Mouse (Mus musculus) monocyte, adult 5-6 weeks (primary cell): ENCODE data around the gene Hcfc2. TPM values are rescaled to one million over a fixed set of nuclear protein-coding genes. Genes with fewer than 3 reads are reported as not detected.

Experiments used
- total RNA-seq: library from RNA; stranded (forward); fragments of 200-1000, 200-491, 200-594 nt; gene quantifications from 3 replicates; pipeline ENCODE4 v1.2.3, GENCODE M21; 2017

The Hcfc2 gene
- total RNA-seq, 1 experiment from 2014 or later: 71.3 TPM

Other genes starting within 250 kb of the Hcfc2 start
- not detected in 3 replicates for gene Gm1553, start 203.5 kb upstream of the Hcfc2 start, total RNA-seq
- gene 1190007I07Rik, start 72.9 kb upstream of the Hcfc2 start, total RNA-seq: 14.7 to 25.2 TPM in 2 of 3 replicates, not detected in the other
- 41.6 to 49.1 TPM (median 46.9 TPM) in 3 replicates for gene Tdg, start 66.3 kb upstream of the Hcfc2 start, total RNA-seq
- 1.2 TPM in 1 of 3 replicates, not detected in the others for gene Glt8d2, start 5.5 kb upstream of the Hcfc2 start, total RNA-seq
- 66.8 to 95.1 TPM (median 91.5 TPM) in 3 replicates for gene Nfyb, start 68.0 kb downstream of the Hcfc2 start, total RNA-seq
- gene Txnrd1, start 137.8 kb downstream of the Hcfc2 start, total RNA-seq: 68.5 to 96.1 TPM (median 73.4 TPM) in 3 replicates
- gene Eid3, start 170.5 kb downstream of the Hcfc2 start, total RNA-seq: 9.6 to 18.2 TPM (median 16.2 TPM) in 3 replicates